Mouse (Mus musculus) lung, embryonic 14.5 days (tissue): ENCODE results near the gene Cd79a. TPM values are rescaled to one million over a fixed set of nuclear protein-coding genes. Genes with fewer than 3 reads are reported as not detected.

Experiments used
- ATAC-seq: fragments of 200-750 bp; cut with Nextera tagmentation; 2 replicates; pipeline ENCODE4 v1.8.0; 2017; ENCODE audit warnings: mild to moderate bottlenecking, moderate TSS enrichment, moderate library complexity; ENCODE audit not compliant: insufficient read depth
- DNase-seq: peaks from one replicate; pipeline ENCODE4 v3.0.0-alpha.2; 2015
- H3K27ac ChIP-seq: fragments of 300-500 bp; sonication (generic); 2 replicates; pipeline ENCODE4 v1.5.1; 2014; ENCODE audit warnings: low read depth, mild to moderate bottlenecking, moderate library complexity
- H3K27me3 ChIP-seq: fragments of 300-500 bp; sonication (generic); 2 replicates; pipeline ENCODE4 v1.6.1; 2014; ENCODE audit warnings: low read length, control low read depth; ENCODE audit not compliant: insufficient read depth
- H3K36me3 ChIP-seq: fragments of 300-500 bp; sonication (generic); 2 replicates; pipeline ENCODE4 v1.6.1; 2014; ENCODE audit warnings: control low read depth; ENCODE audit not compliant: insufficient read depth
- H3K4me1 ChIP-seq: fragments of 300-500 bp; sonication (generic); 2 replicates; pipeline ENCODE4 v1.6.1; 2014; ENCODE audit warnings: antibody characterized with exemption, control low read depth; ENCODE audit not compliant: insufficient read depth
- H3K4me2 ChIP-seq: fragments of 300-500 bp; sonication (generic); 2 replicates; pipeline ENCODE4 v1.6.1; 2014; ENCODE audit warnings: mild to moderate bottlenecking
- H3K4me3 ChIP-seq: fragments of 300-500 bp; sonication (generic); 2 replicates; pipeline ENCODE4 v1.5.1; 2014; ENCODE audit warnings: low read depth, low read length
- H3K9ac ChIP-seq: fragments of 300-500 bp; sonication (generic); 2 replicates; pipeline ENCODE4 v1.6.1; 2014
- H3K9me3 ChIP-seq: fragments of 300-500 bp; sonication (generic); 2 replicates; pipeline ENCODE4 v1.6.1; 2016; ENCODE audit warnings: low read depth, low read length, control low read depth
- CTCF ChIP-seq: IDR thresholded peaks from 2 replicates; pipeline ENCODE4 v1.5.1; 2016; ENCODE audit warnings: antibody characterized with exemption, low read depth
- WGBS: fragments of 180-500 bp; shearing (Covaris S2); extraction: QIAGEN DNeasy Blood & Tissue Kit; methylation state at CpG from one replicate; pipeline ENCODE4 v1.1.7; 2014; 5-methylcytosine and 5-hydroxymethylcytosine counted together
- polyA plus RNA-seq: library from polyadenylated mRNA; unstranded; fragments of >200 nt; fragmentation: Nextera tagmentation; extraction: Ambion mirVana; gene quantifications from 2 replicates; pipeline ENCODE4 v1.2.1, GENCODE M21; 2014

Cd79a gene
- polyA plus RNA-seq, 1 experiment from 2014 or later: 0.24 TPM

- Histone ChIP-seq H3K9me3 (no peaks in the 10 kb centered on the region), H3K4me3 (no peak overlapping the region), H3K27ac (no peak overlapping the region), H3K27me3 (peaks cover 59% of the 10 kb centered on the region), H3K4me2 (no peak overlapping the region), H3K4me1 (no peaks in the 10 kb centered on the region), H3K9ac (no peak overlapping the region), H3K36me3 (peaks cover 18% of the 10 kb centered on the region)
- ATAC-seq (no peak), DNase-seq (no peak)
- WGBS: 47% methylated on average over 6 of the region's 6 CpGs
- no peak for TF ChIP-seq CTCF
These were observed 33.3 kb downstream of the Cd79a start for GRCm38 (mm10) chr7:24930475-24930874.

DNA sequence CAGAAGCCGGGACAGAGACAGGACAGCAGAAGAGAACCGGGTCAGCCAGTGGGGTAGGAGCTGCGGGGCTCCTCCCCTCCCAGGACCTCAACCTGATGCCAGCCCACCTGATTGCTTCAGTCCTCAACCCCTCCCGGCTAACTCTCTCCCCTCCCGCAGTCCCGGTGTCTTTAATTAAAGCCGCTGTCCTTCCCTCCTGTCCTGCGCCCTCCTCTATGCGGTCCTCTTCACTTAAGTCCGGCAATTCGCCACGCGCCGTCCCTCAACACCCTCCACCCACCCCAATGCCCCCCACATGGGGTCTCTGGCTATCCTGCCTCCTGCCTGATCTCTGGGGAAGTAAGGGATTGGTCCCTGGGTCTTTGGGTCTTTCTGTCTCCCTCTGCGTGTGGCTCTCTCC is 34.5 kb downstream of the Cd79a start:
- no peaks in the 10 kb centered on the region for H3K4me1 ChIP-seq
- ATAC-seq: no peak
- H3K9ac ChIP-seq: no peak overlapping the region
- no peak for TF ChIP-seq CTCF
- WGBS: under 1% methylated on average over 15 of the region's 15 CpGs
- no peak overlapping the region for H3K4me3 ChIP-seq
- H3K4me2 ChIP-seq: no peak overlapping the region
- H3K36me3 ChIP-seq: peaks cover 6% of the 10 kb centered on the region
- H3K27me3 ChIP-seq: peaks cover 69% of the 10 kb centered on the region
- DNase-seq: no peak
- H3K27ac ChIP-seq: no peak overlapping the region
- H3K9me3 ChIP-seq: no peaks in the 10 kb centered on the region

DNA sequence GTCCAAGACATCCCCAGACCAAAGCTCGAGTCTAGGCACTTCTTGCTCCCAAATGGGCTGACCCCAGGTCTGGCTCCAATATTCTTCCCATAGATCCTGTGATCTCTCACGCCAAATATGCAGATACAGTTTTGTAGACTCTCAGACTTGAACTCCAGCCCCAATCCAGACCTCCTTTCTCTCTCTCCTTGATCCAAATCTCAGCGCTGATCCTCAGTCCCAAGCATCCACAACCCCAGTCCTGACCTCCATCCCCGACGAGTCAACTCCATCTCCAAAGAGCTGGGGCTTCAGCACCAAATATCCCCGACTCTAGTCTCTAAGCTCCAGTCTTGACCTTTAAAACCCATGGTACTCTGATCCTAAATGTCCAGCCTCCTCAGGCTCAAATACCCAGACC is 46.5 kb downstream of the Cd79a start:
- Histone ChIP-seq H3K9ac (no peak overlapping the region), H3K4me2 (no peak overlapping the region), H3K27me3 (peaks cover 81% of the 10 kb centered on the region), H3K27ac (no peak overlapping the region), H3K4me3 (no peak overlapping the region; the same call in 1 of the 2 replicates), H3K9me3 (no peaks in the 10 kb centered on the region), H3K4me1 (no peaks in the 10 kb centered on the region), H3K36me3 (no peaks in the 10 kb centered on the region)
- no peak for TF ChIP-seq CTCF
- no peak for ATAC-seq
- WGBS: 5% methylated on average over 6 of the region's 6 CpGs
- DNase-seq: no peak

DNA sequence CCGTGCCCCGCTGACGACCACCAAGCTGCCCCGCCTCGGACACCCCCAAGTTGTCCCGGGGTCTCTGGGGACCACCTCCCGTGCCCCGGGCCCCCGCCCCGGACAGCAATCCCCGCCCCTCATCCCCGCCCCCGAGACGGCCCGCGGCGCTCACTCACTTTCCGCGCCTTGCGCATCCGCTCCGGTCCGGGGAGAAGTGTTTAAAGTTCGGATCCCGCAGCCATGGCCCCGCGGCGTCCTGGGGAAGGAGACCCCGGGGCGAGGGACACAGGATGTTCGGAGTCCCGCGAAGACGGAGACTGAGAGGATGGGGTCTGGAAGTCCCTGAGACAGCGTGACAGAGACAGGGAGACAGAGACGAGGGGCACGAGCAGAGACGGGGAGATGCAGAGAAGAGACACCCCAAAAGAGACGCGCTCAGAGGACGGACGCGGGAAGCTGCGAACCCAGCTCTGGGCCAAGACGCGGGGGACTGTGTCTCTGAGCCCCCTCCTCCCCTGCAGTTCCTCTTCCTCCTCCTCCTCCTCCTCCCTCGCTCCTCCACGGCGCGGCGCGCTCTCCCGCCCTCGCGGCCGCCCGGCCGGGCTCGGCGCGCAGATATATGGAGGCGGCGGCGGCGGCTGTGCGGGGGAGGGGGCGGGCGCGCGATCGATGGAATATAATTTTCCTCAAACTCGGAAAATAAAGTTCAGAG is 47.2 kb downstream of the Cd79a start, which contains the start of gene Gm4881:
Gene Gm4881 (minus strand): TSS at position 238 of the 694 bp plus-strand sequence.
- no peak for TF ChIP-seq CTCF
- Histone ChIP-seq H3K4me3 (peak within 1 kb of the TSS; percentile 36), H3K27ac (no peak within 1 kb of the TSS), H3K4me2 (peak within 1 kb of the TSS; percentile 60), H3K36me3 (no peaks in the 10 kb centered on the region), H3K9ac (no peak within 1 kb of the TSS; the same call in 1 of the 2 replicates), H3K4me1 (no peaks in the 10 kb centered on the region), H3K27me3 (peaks cover 88% of the 10 kb centered on the region), H3K9me3 (no peaks in the 10 kb centered on the region)
- DNase-seq (no peak), ATAC-seq (no peak)
- WGBS: 1% methylated on average over 64 of the region's 72 CpGs

- DNase-seq (no peak), ATAC-seq (no peak)
- Histone ChIP-seq H3K36me3 (no peaks in the 10 kb centered on the region), H3K27ac (no peak overlapping the region), H3K4me3 (no peak overlapping the region), H3K4me2 (no peak overlapping the region), H3K9ac (no peak overlapping the region), H3K27me3 (peaks cover 100% of the 10 kb centered on the region), H3K9me3 (no peaks in the 10 kb centered on the region), H3K4me1 (no peaks in the 10 kb centered on the region)
- WGBS: under 1% methylated on average over 7 of the region's 7 CpGs
- no peak for TF ChIP-seq CTCF
These were observed 50.3 kb downstream of the Cd79a start for GRCm38 (mm10) chr7:24947316-24948048.

DNA sequence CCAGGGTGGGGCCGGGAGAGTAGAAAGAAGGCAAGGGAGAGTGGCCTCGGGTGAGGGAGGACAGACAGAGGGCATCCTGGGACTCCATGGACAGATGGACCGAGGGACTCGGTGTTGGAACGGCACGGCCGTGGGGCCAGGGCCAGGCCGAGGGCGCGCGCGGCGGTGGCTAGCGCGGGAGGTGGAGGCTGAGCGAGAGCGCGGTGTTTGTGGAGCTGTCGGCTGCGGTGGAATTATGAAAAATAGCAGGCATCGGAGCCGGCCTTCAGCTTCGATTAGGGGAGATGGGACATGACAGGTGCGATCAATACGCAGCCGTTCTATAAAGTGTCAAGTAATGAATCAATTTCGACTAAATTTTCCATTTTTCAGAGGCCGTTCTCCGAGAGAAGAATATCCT is 51.6 kb downstream of the Cd79a start:
- H3K4me2 ChIP-seq: no peak overlapping the region
- peaks cover 100% of the 10 kb centered on the region for H3K27me3 ChIP-seq
- H3K4me3 ChIP-seq: no peak overlapping the region
- no peaks in the 10 kb centered on the region for H3K9me3 ChIP-seq
- no peak overlapping the region for H3K9ac ChIP-seq
- no peaks in the 10 kb centered on the region for H3K4me1 ChIP-seq
- ATAC-seq (no peak), DNase-seq (no peak)
- 4% methylated on average over 29 of the region's 29 CpGs for WGBS
- TF ChIP-seq CTCF: no peak
- H3K36me3 ChIP-seq: no peaks in the 10 kb centered on the region
- H3K27ac ChIP-seq: no peak overlapping the region

GRCm38 (mm10) chr7:24949958-24950623 is 52.9 kb downstream of the Cd79a start:
- H3K9me3 ChIP-seq: no peaks in the 10 kb centered on the region
- no peak overlapping the region for H3K27ac ChIP-seq
- no peak overlapping the region for H3K9ac ChIP-seq
- WGBS: 1% methylated on average over 8 of the region's 8 CpGs
- H3K4me2 ChIP-seq: no peak overlapping the region
- DNase-seq (peak; percentile 90), ATAC-seq (peak; percentile 48; the same call in 1 of the 2 replicates)
- no peak overlapping the region for H3K4me3 ChIP-seq
- peaks cover 100% of the 10 kb centered on the region for H3K27me3 ChIP-seq
- peak; percentile 91 for TF ChIP-seq CTCF
- H3K36me3 ChIP-seq: no peaks in the 10 kb centered on the region
- H3K4me1 ChIP-seq: no peaks in the 10 kb centered on the region

Other genes with a start within 250 kb of the Cd79a start
- not detected in 2 replicates for gene Tex101, start 220.7 kb upstream of the Cd79a start, polyA plus RNA-seq
- gene BC049730, start 188.1 kb upstream of the Cd79a start, polyA plus RNA-seq: not detected in 2 replicates
- gene Gm4763, start 170.5 kb upstream of the Cd79a start, polyA plus RNA-seq: not detected in 2 replicates
- 0.13 TPM in 1 of 2 replicates, not detected in the other for gene Cd177, start 137.1 kb upstream of the Cd79a start, polyA plus RNA-seq
- gene Ceacam10, start 120.2 kb upstream of the Cd79a start, polyA plus RNA-seq: not detected in 2 replicates
- 23.5 and 25.5 TPM in 2 replicates for gene Gm9844, start 35.2 kb upstream of the Cd79a start, polyA plus RNA-seq
- gene Lypd4, start 27.4 kb upstream of the Cd79a start, polyA plus RNA-seq: not detected in 2 replicates
- not detected in 2 replicates for gene Dmrtc2, start 27.3 kb upstream of the Cd79a start, polyA plus RNA-seq
- 3,015 and 3,069 TPM in 2 replicates for gene Rps19, start 13.0 kb upstream of the Cd79a start, polyA plus RNA-seq
- 109 and 120 TPM in 2 replicates for gene Arhgef1, start 5.5 kb downstream of the Cd79a start, polyA plus RNA-seq
- gene Gm4881, start 47.1 kb downstream of the Cd79a start, polyA plus RNA-seq: not detected in 2 replicates
- gene Rabac1, start 75.4 kb downstream of the Cd79a start, polyA plus RNA-seq: 130 and 131 TPM in 2 replicates
- gene Atp1a3, start 108.6 kb downstream of the Cd79a start, polyA plus RNA-seq: 0.74 and 0.89 TPM in 2 replicates
- 6.7 and 6.8 TPM in 2 replicates for gene Grik5, start 175.0 kb downstream of the Cd79a start, polyA plus RNA-seq
- gene Zfp574, start 175.2 kb downstream of the Cd79a start, polyA plus RNA-seq: 29.9 and 30.7 TPM in 2 replicates